Mouse (Mus musculus): ENCODE results near the gene Gm49320. TPM values are rescaled to one million over a fixed set of nuclear protein-coding genes. Genes with fewer than 3 reads are reported as not detected.
A peak's percentile ranks its signal among the peaks of the same experiment; 100 is the strongest.

Gene Gm49320
- total and polyA plus RNA-seq, 3 experiments: 0.24 to 3.8 TPM; not detected in 1

DNA sequence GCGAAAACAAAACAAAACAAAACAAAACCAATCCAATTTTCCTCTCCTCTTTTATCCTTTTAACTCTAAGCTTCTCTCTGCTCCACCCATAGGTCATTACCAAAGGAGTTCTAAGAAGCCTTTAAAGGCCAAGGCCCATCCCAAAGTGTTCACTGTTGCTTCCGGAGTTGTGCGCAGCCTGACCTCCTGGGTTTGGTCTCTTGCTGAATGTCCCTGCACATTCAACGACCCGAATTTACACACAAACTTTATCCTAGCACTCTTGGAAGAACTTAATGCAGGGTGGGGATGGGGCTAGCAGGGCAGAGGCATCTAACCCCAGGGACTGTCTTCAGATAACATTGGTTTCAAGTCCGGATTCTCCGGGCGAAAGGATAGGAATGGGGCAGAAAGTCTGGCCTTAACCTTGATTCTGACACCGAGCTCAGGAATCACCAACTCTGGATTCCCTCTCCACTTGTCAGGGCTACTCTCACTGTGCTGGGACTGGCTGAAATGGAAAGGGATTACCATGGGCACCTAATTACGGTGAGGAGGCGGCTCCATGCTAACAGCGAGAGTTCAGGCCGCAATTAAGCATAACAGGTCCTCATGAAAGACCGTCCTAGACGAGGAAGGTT is 741 bp upstream of the Gm49320 start:
- H3K4me3 ChIP-seq (ENCODE audit: low read depth, low read length): peak overlapping the region; percentile 91
- peaks cover 25% of the 10 kb centered on the region for H3K27me3 ChIP-seq (ENCODE audit: insufficient read depth, low read length)
- no peak; the same call in 1 of the 2 replicates for ATAC-seq (ENCODE audit: extremely low read depth, insufficient number of reproducible peaks, low FRiP score, poor library complexity, severe bottlenecking)
- DNase-seq (ENCODE audit: low spot score): peak; percentile 32
- no peaks in the 10 kb centered on the region for H3K9me3 ChIP-seq (replicated peaks)
- H3K4me1 ChIP-seq (ENCODE audit: insufficient read depth, low read depth, low read length): peaks cover 34% of the 10 kb centered on the region
- peaks cover 34% of the 10 kb centered on the region for H3K36me3 ChIP-seq (replicated peaks)
- TF ChIP-seq CTCF (IDR thresholded peaks at IDR 0.05; ENCODE audit: low read depth, low read length) (no peak), TAL1 (conservative IDR thresholded peaks at IDR 0.05; ENCODE audit: low read depth, low read length) (no peak), POLR2AphosphoS5 (IDR thresholded peaks at IDR 0.05; ENCODE audit: insufficient replicate concordance, low read depth, low read length) (no peak), GATA2 (IDR thresholded peaks at IDR 0.05; ENCODE audit: borderline replicate concordance, low read depth, low read length) (no peak), GATA1 (IDR thresholded peaks at IDR 0.05; ENCODE audit: borderline replicate concordance, low read length) (no peak)

DNA sequence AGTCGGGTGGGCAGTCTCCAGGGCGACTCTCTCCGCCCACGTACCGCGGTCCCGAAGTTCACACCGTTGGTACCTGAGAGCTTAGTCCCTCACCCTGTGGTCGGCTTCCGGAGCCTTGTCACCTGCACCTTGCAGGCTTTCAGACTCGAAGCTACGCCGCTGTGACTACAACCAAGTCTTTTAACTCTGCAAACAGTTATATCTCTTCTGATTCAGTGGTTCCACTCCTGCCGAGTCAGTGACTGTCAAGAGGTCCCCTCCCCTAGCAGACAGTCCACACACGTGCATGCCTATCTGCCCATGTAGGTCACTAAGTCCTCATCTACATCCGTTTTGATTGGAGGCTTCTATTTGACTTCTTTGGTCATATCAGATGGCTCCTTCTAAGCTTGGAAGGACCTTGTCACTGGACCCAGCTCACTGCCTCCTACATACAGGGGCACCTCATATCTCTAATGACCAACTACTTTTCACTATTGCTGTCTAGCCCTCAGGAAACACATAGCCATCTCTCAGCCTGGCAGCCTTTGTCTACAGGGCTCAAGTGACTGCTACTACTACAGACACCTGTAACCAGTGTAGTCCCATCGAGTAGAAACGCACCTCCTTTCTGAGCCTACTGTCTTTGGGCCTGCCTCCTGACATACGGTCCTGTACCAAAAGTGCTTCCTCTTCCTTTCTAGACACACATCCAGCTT is 677 bp downstream of the Gm49320 start:
- peaks cover 17% of the 10 kb centered on the region for H3K27me3 ChIP-seq (ENCODE audit: insufficient read depth, low read length)
- no peaks in the 10 kb centered on the region for H3K9me3 ChIP-seq (replicated peaks)
- H3K4me1 ChIP-seq (ENCODE audit: insufficient read depth, low read depth, low read length): peaks cover 39% of the 10 kb centered on the region
- H3K4me3 ChIP-seq (ENCODE audit: low read depth, low read length): peak overlapping the region; percentile 91
- H3K36me3 ChIP-seq (replicated peaks): peaks cover 48% of the 10 kb centered on the region
- no peak for TF ChIP-seq GATA2 (IDR thresholded peaks at IDR 0.05; ENCODE audit: borderline replicate concordance, low read depth, low read length)
- TF ChIP-seq POLR2AphosphoS5 (IDR thresholded peaks at IDR 0.05; ENCODE audit: insufficient replicate concordance, low read depth, low read length): no peak
- no peak for TF ChIP-seq TAL1 (conservative IDR thresholded peaks at IDR 0.05; ENCODE audit: low read depth, low read length)
- no peak for TF ChIP-seq CTCF (IDR thresholded peaks at IDR 0.05; ENCODE audit: low read depth, low read length)
- no peak for TF ChIP-seq GATA1 (IDR thresholded peaks at IDR 0.05; ENCODE audit: borderline replicate concordance, low read length)
- DNase-seq (ENCODE audit: low spot score): peak; percentile 16
- peak; percentile 22; the same call in 1 of the 2 replicates for ATAC-seq (ENCODE audit: extremely low read depth, insufficient number of reproducible peaks, low FRiP score, poor library complexity, severe bottlenecking)

DNA sequence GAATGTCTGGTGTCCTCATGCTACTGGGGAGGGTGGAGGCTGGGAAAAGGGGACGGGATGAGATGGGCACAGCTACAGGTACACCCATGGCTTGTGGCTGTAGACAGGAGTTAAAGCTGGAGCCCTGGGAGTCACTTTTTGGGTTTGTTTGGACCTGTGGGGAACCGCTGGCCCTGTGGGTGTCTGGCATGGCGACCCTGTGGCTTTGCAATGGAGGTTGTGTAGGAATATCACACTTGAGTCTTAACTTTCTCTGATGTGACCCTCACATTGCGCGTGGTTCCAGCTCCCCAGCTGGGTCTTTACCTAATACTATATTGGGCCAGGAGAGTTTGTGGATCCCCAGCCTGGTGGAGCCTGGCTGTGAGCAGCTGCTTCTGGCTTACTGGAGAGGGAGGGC is 6.4 kb downstream of the Gm49320 start:
- TF ChIP-seq CTCF (IDR thresholded peaks at IDR 0.05; ENCODE audit: low read depth, low read length) (no peak), GATA2 (IDR thresholded peaks at IDR 0.05; ENCODE audit: borderline replicate concordance, low read depth, low read length) (no peak)
- H3K9me3 ChIP-seq (replicated peaks): no peaks in the 10 kb centered on the region
- no peak overlapping the region for H3K4me3 ChIP-seq (ENCODE audit: low read depth, low read length)
- peaks cover 100% of the 10 kb centered on the region for H3K36me3 ChIP-seq (replicated peaks)
- H3K4me1 ChIP-seq (ENCODE audit: insufficient read depth, low read depth, low read length): peaks cover 21% of the 10 kb centered on the region
- H3K27me3 ChIP-seq (ENCODE audit: insufficient read depth, low read length): no peaks in the 10 kb centered on the region
- ATAC-seq (ENCODE audit: extremely low read depth, insufficient number of reproducible peaks, low FRiP score, poor library complexity, severe bottlenecking) (no peak), DNase-seq (ENCODE audit: low spot score) (no peak)

DNA sequence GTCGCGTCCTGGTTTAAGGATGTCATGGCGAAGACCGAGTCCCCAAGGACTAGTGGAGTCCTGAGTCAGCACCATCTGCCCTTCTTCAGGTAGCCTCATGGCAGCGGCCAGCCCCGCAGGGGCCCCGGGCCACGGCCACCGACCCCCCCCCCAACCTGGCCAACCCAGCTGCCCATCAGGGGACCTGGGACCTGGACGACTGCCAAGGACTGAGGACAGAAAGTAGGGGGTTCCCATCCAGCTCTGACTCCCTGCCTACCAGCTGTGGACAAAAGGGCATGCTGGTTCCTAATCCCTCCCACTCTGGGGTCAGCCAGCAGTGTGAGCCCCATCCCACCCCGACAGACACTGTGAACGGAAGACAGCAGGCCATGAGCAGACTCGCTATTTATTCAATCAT is 7.1 kb downstream of the Gm49320 start:
- H3K36me3 ChIP-seq (replicated peaks): peaks cover 100% of the 10 kb centered on the region
- no peak overlapping the region for H3K4me3 ChIP-seq (ENCODE audit: low read depth, low read length)
- no peaks in the 10 kb centered on the region for H3K27me3 ChIP-seq (ENCODE audit: insufficient read depth, low read length)

DNA sequence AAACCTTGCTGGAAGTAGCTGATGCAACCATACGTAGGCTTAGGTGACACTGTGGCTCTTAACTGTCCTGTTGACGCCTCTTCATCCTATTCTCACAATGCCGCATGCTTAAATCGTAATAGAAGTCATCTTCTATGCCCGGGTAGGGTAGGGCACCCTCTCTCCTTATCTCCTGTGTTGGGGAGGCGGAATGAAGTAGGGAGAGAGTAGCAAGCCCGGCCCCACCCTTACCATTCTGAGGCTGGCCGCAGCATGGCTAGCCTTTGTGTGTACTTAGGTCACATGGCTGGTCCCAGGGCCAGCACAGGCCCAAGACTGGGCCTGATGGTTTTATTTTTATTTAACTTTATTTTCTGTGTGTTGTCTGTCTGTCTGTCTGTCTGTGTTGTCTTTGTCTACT is 8.6 kb downstream of the Gm49320 start:
- H3K27me3 ChIP-seq (ENCODE audit: insufficient read depth, low read length): no peaks in the 10 kb centered on the region
- DNase-seq (ENCODE audit: low spot score) (no peak), ATAC-seq (ENCODE audit: extremely low read depth, insufficient number of reproducible peaks, low FRiP score, poor library complexity, severe bottlenecking) (no peak)
- TF ChIP-seq CTCF (IDR thresholded peaks at IDR 0.05; ENCODE audit: low read depth, low read length) (no peak), TAL1 (conservative IDR thresholded peaks at IDR 0.05; ENCODE audit: low read depth, low read length) (no peak), GATA2 (IDR thresholded peaks at IDR 0.05; ENCODE audit: borderline replicate concordance, low read depth, low read length) (no peak), POLR2AphosphoS5 (IDR thresholded peaks at IDR 0.05; ENCODE audit: insufficient replicate concordance, low read depth, low read length) (no peak), GATA1 (IDR thresholded peaks at IDR 0.05; ENCODE audit: borderline replicate concordance, low read length) (no peak)
- peaks cover 16% of the 10 kb centered on the region for H3K4me1 ChIP-seq (ENCODE audit: insufficient read depth, low read depth, low read length)
- no peak overlapping the region for H3K4me3 ChIP-seq (ENCODE audit: low read depth, low read length)
- H3K9me3 ChIP-seq (replicated peaks): no peaks in the 10 kb centered on the region
- peaks cover 91% of the 10 kb centered on the region for H3K36me3 ChIP-seq (replicated peaks)

More for the DNA sequence above, 7.1 kb downstream of the Gm49320 start:
- DNase-seq (ENCODE audit: low spot score): no peak
- TF ChIP-seq GATA1 (IDR thresholded peaks at IDR 0.05; ENCODE audit: borderline replicate concordance, low read length): no peak
- TF ChIP-seq CTCF (IDR thresholded peaks at IDR 0.05; ENCODE audit: low read depth, low read length): no peak
- no peak for TF ChIP-seq POLR2AphosphoS5 (IDR thresholded peaks at IDR 0.05; ENCODE audit: insufficient replicate concordance, low read depth, low read length)
- no peak for TF ChIP-seq GATA2 (IDR thresholded peaks at IDR 0.05; ENCODE audit: borderline replicate concordance, low read depth, low read length)
- TF ChIP-seq TAL1 (conservative IDR thresholded peaks at IDR 0.05; ENCODE audit: low read depth, low read length): no peak
- H3K9me3 ChIP-seq (replicated peaks): no peaks in the 10 kb centered on the region
- H3K4me1 ChIP-seq (ENCODE audit: insufficient read depth, low read depth, low read length): peaks cover 16% of the 10 kb centered on the region
- ATAC-seq (ENCODE audit: extremely low read depth, insufficient number of reproducible peaks, low FRiP score, poor library complexity, severe bottlenecking): no peak

DNA sequence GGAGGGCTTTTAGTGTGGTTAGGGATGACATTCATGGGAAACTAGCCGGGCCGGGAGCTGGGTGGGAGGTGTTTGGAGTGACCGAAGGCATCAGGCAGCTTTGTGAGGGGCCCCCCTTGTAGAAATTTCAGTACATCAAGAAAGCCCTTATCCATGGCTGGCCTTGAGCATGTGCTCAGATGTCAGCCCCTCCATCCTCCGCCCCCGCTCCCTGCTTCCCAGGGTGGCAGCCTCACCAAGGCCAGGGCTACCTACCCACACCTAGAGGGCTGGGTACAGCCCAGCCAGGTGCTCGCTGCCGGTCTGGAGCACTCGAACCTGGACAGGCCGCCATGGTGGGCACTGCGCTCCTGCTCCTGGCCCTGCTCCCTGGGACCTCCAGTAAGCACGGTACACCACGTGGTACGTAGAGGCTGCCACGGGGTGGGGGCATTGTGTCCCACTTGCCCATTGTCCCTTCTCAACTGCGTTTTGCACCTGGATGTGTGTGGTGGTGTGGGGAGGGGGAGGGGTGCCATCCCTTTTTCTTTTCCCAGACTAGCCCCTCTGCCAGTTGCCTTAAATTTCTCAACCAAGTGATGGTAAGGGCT is 9.4 kb downstream of the Gm49320 start, which contains the start of gene Tgfbr3l:
TSS of gene Tgfbr3l (plus strand) at position 264 of the 590 bp plus-strand sequence.
- no peak for DNase-seq (ENCODE audit: low spot score)

More for the DNA sequence above, 9.4 kb downstream of the Gm49320 start, which contains the start of gene Tgfbr3l:
- peaks cover 22% of the 10 kb centered on the region for H3K4me1 ChIP-seq (ENCODE audit: insufficient read depth, low read depth, low read length)
- no peak for ATAC-seq (ENCODE audit: extremely low read depth, insufficient number of reproducible peaks, low FRiP score, poor library complexity, severe bottlenecking)
- peaks cover 83% of the 10 kb centered on the region for H3K36me3 ChIP-seq (replicated peaks)
- H3K4me3 ChIP-seq (ENCODE audit: low read depth, low read length): no peak within 1 kb of the TSS; the same call in 1 of the 2 replicates
- H3K9me3 ChIP-seq (replicated peaks): no peaks in the 10 kb centered on the region
- TF ChIP-seq GATA1 (IDR thresholded peaks at IDR 0.05; ENCODE audit: borderline replicate concordance, low read length) (no peak), CTCF (IDR thresholded peaks at IDR 0.05; ENCODE audit: low read depth, low read length) (no peak), GATA2 (IDR thresholded peaks at IDR 0.05; ENCODE audit: borderline replicate concordance, low read depth, low read length) (no peak), POLR2AphosphoS5 (IDR thresholded peaks at IDR 0.05; ENCODE audit: insufficient replicate concordance, low read depth, low read length) (no peak), TAL1 (conservative IDR thresholded peaks at IDR 0.05; ENCODE audit: low read depth, low read length) (no peak)
- H3K27me3 ChIP-seq (ENCODE audit: insufficient read depth, low read length): no peaks in the 10 kb centered on the region
